In the genomic region with DNA sequence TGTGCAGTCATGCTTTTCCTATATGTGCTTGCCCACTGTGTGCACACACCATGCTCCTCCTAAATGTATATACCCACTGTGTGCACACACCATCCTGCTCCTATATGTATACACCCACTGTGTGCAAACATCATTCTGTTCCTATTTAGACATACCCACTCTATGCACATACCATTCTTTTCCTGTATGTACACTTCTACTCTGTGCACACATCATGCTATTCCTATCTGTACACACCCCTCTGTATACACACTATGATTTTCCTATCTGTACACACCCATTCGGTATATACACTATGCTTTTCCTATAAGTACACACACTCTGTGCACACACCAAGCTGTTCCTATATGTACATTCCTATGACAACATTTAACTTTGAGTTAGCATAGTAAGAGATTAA, we compare ENCODE assay signal across 11 mouse cellular contexts.
DNase-seq lines count a peak whose midpoint lies in the region; ATAC-seq and TF ChIP-seq lines count a peak whose summit lies in the region.
"Had no signal": no experiment of that assay in that cellular context is flagged by ENCODE, and none has a peak within 500 bp of the region (broad histone marks: within the 10 kb centered on the region; RNA-seq: fewer than 3 reads in every experiment).

No protein-coding gene starts in this region.

- no peaks in the 10 kb centered on the region for H3K27me3 ChIP-seq in lung, embryonic 14.5 days (ENCODE audit: insufficient read depth, low read length)
- no peaks in the 10 kb centered on the region for H3K27me3 ChIP-seq in lung, postnatal 0 days (replicated peaks; ENCODE audit: insufficient read depth, low read length)
- H3K27me3 ChIP-seq in hindbrain, embryonic 16.5 days (replicated peaks; ENCODE audit: control insufficient read depth, insufficient read depth, low read length): no peaks in the 10 kb centered on the region
- no peaks in the 10 kb centered on the region for H3K27me3 ChIP-seq in limb, embryonic 14.5 days (ENCODE audit: control insufficient read depth, insufficient read depth, low read length)
- H3K27me3 ChIP-seq in stomach, embryonic 15.5 days (replicated peaks): no peaks in the 10 kb centered on the region
- H3K27me3 ChIP-seq in heart, embryonic 11.5 days (ENCODE audit: control insufficient read depth, insufficient read depth, low read length): no peaks in the 10 kb centered on the region
- H3K27me3 ChIP-seq: embryonic facial prominence, embryonic 13.5 days had no signal

- TF ChIP-seq CTCF in lung, embryonic 14.5 days (IDR thresholded peaks at IDR 0.05; ENCODE audit: low read depth): no peak
- no peak for TF ChIP-seq CTCF in lung, postnatal 0 days (IDR thresholded peaks at IDR 0.05)

- WGBS in lung, embryonic 14.5 days: 68% methylated on average over 1 of the region's 1 CpGs
- 60% methylated on average over 1 of the region's 1 CpGs for WGBS in lung, postnatal 0 days
- 90% methylated on average over 1 of the region's 1 CpGs for WGBS in hindbrain, embryonic 16.5 days
- 89% methylated on average over 1 of the region's 1 CpGs for WGBS in limb, embryonic 14.5 days
- WGBS in stomach, embryonic 15.5 days: 65% methylated on average over 1 of the region's 1 CpGs
- WGBS in heart, embryonic 11.5 days (ENCODE audit: insufficient replicate concordance): 80% methylated on average over 1 of the region's 1 CpGs

- H3K4me3 ChIP-seq in lung, embryonic 14.5 days (ENCODE audit: low read depth, low read length): no peak overlapping the region
- no peak overlapping the region for H3K4me3 ChIP-seq in lung, postnatal 0 days (ENCODE audit: low read depth, low read length)
- no peak overlapping the region for H3K4me3 ChIP-seq in hindbrain, embryonic 16.5 days (ENCODE audit: low read length)
- H3K4me3 ChIP-seq in limb, embryonic 14.5 days (replicated peaks; ENCODE audit: low read length): no peak overlapping the region
- H3K4me3 ChIP-seq in stomach, embryonic 15.5 days (replicated peaks): no peak overlapping the region
- no peak overlapping the region for H3K4me3 ChIP-seq in heart, embryonic 11.5 days (ENCODE audit: low read depth, low read length)
- H3K4me3 ChIP-seq: embryonic facial prominence, embryonic 13.5 days; gastrocnemius, adult 2 months had no signal

- TF ChIP-seq EP300 in lung, postnatal 0 days (IDR thresholded peaks at IDR 0.05): no peak

- H3K4me2 ChIP-seq in lung, embryonic 14.5 days: no peak overlapping the region
- no peak overlapping the region for H3K4me2 ChIP-seq in lung, postnatal 0 days (replicated peaks; ENCODE audit: low read depth, low read length)
- H3K4me2 ChIP-seq in hindbrain, embryonic 16.5 days (ENCODE audit: low read length): no peak overlapping the region
- H3K4me2 ChIP-seq in limb, embryonic 14.5 days (replicated peaks; ENCODE audit: low read depth, low read length, severe bottlenecking): no peak overlapping the region
- H3K4me2 ChIP-seq in stomach, embryonic 15.5 days: no peak overlapping the region
- H3K4me2 ChIP-seq in heart, embryonic 11.5 days: no peak overlapping the region
- H3K4me2 ChIP-seq: embryonic facial prominence, embryonic 13.5 days had no signal

- no peaks in the 10 kb centered on the region for H3K36me3 ChIP-seq in lung, embryonic 14.5 days (ENCODE audit: insufficient read depth)
- H3K36me3 ChIP-seq in lung, postnatal 0 days (ENCODE audit: insufficient read depth, low read length): no peaks in the 10 kb centered on the region
- no peaks in the 10 kb centered on the region for H3K36me3 ChIP-seq in hindbrain, embryonic 16.5 days (ENCODE audit: control insufficient read depth, insufficient read depth, low read length)
- no peaks in the 10 kb centered on the region for H3K36me3 ChIP-seq in limb, embryonic 14.5 days (ENCODE audit: control insufficient read depth, insufficient read depth, low read length)
- no peaks in the 10 kb centered on the region for H3K36me3 ChIP-seq in stomach, embryonic 15.5 days
- no peaks in the 10 kb centered on the region for H3K36me3 ChIP-seq in heart, embryonic 11.5 days (ENCODE audit: control insufficient read depth, insufficient read depth, low read length)

- peak; percentile 35 for ATAC-seq in lung, embryonic 14.5 days (ENCODE audit: insufficient read depth)
- ATAC-seq in lung, postnatal 0 days: no peak
- ATAC-seq in hindbrain, embryonic 16.5 days: peak; percentile 48
- ATAC-seq in limb, embryonic 14.5 days (ENCODE audit: low FRiP score, low read depth): peak; percentile 9; the same call in 1 of the 2 replicates
- peak; percentile 86 for ATAC-seq in stomach, embryonic 15.5 days (ENCODE audit: insufficient read depth, low FRiP score, low read depth)
- no peak for ATAC-seq in heart, embryonic 11.5 days (replicated peaks; ENCODE audit: insufficient number of reproducible peaks, low FRiP score, low TSS enrichment)

- no peaks in the 10 kb centered on the region for H3K9me3 ChIP-seq in lung, embryonic 14.5 days (ENCODE audit: low read depth, low read length)
- H3K9me3 ChIP-seq in lung, postnatal 0 days (ENCODE audit: low read length): no peaks in the 10 kb centered on the region
- H3K9me3 ChIP-seq in hindbrain, embryonic 16.5 days (ENCODE audit: control insufficient read depth, low read length): no peaks in the 10 kb centered on the region
- H3K9me3 ChIP-seq in limb, embryonic 14.5 days (ENCODE audit: control insufficient read depth, low read length): no peaks in the 10 kb centered on the region
- H3K9me3 ChIP-seq in stomach, embryonic 15.5 days: no peaks in the 10 kb centered on the region
- no peaks in the 10 kb centered on the region for H3K9me3 ChIP-seq in heart, embryonic 11.5 days (replicated peaks; ENCODE audit: control insufficient read depth, low read length)
- H3K9me3 ChIP-seq: embryonic facial prominence, embryonic 13.5 days had no signal

- H3K4me1 ChIP-seq in lung, embryonic 14.5 days (ENCODE audit: insufficient read depth): 0 out of 2 replicates have a peak, but pooled peaks cover 9% of the 10 kb centered on the region
- H3K4me1 ChIP-seq in lung, postnatal 0 days (ENCODE audit: insufficient read depth, low read depth, low read length): 0 out of 2 replicates have a peak, but pooled peaks cover 4% of the 10 kb centered on the region
- peaks cover 15% of the 10 kb centered on the region for H3K4me1 ChIP-seq in hindbrain, embryonic 16.5 days (ENCODE audit: control insufficient read depth, insufficient read depth, low read depth, low read length)
- H3K4me1 ChIP-seq in limb, embryonic 14.5 days (ENCODE audit: control insufficient read depth, insufficient read depth, low read length): peaks cover 19% of the 10 kb centered on the region
- H3K4me1 ChIP-seq in stomach, embryonic 15.5 days: no peaks in the 10 kb centered on the region; the same call in 1 of the 2 replicates
- H3K4me1 ChIP-seq in heart, embryonic 11.5 days (ENCODE audit: control insufficient read depth, insufficient read depth, low read length): peaks cover 4% of the 10 kb centered on the region; the same call in 1 of the 2 replicates

- no peak overlapping the region for H3K9ac ChIP-seq in lung, embryonic 14.5 days
- no peak overlapping the region for H3K9ac ChIP-seq in lung, postnatal 0 days (replicated peaks; ENCODE audit: low read depth)
- no peak overlapping the region for H3K9ac ChIP-seq in hindbrain, embryonic 16.5 days (ENCODE audit: low read depth, low read length)
- H3K9ac ChIP-seq in limb, embryonic 14.5 days (ENCODE audit: low read depth, low read length, severe bottlenecking): no peak overlapping the region
- no peak overlapping the region for H3K9ac ChIP-seq in stomach, embryonic 15.5 days
- no peak overlapping the region for H3K9ac ChIP-seq in heart, embryonic 11.5 days (ENCODE audit: low read depth, low read length)
- H3K9ac ChIP-seq: embryonic facial prominence, embryonic 13.5 days had no signal

- peak overlapping the region; percentile 62; the same call in 1 of the 2 replicates for H3K27ac ChIP-seq in lung, embryonic 14.5 days (ENCODE audit: low read depth)
- H3K27ac ChIP-seq in lung, postnatal 0 days (ENCODE audit: low read length): no peak overlapping the region
- H3K27ac ChIP-seq in hindbrain, embryonic 16.5 days (ENCODE audit: low read depth, low read length): no peak overlapping the region
- no peak overlapping the region for H3K27ac ChIP-seq in limb, embryonic 14.5 days (replicated peaks; ENCODE audit: low read depth, low read length)
- no peak overlapping the region for H3K27ac ChIP-seq in stomach, embryonic 15.5 days
- H3K27ac ChIP-seq in heart, embryonic 11.5 days (ENCODE audit: low read depth, low read length): no peak overlapping the region
- H3K27ac ChIP-seq: gastrocnemius, adult 2 months had no signal

- no peak for DNase-seq in lung, embryonic 14.5 days
- DNase-seq in lung, postnatal 0 days (ENCODE audit: low spot score): no peak
- DNase-seq in limb, embryonic 14.5 days (ENCODE audit: low spot score): no peak
- no peak for DNase-seq in spleen, postnatal 4 days (ENCODE audit: low spot score in 2 of 2)
- DNase-seq: cerebellum, adult 8-10 months; gastrocnemius, adult 2 months; lung, postnatal 4 days had no signal

- TF ChIP-seq POLR2A in limb, embryonic 14.5 days (IDR thresholded peaks at IDR 0.05; ENCODE audit: borderline replicate concordance, extremely low read depth, insufficient read depth, insufficient read length): no peak

Comparison
In these comparisons a context has a peak if more than half of its experiments do, and no peak if none do; other contexts are left out.
1. ATAC-seq: peak in lung, embryonic 14.5 days (single experiment), hindbrain, embryonic 16.5 days (single experiment), limb, embryonic 14.5 days (single experiment) and stomach, embryonic 15.5 days (single experiment); none in lung, postnatal 0 days (single experiment) and heart, embryonic 11.5 days (single experiment).